Mouse (Mus musculus) left cerebral cortex, postnatal 14 days (tissue): ENCODE results near the gene Arrb2. TPM values are rescaled to one million over a fixed set of nuclear protein-coding genes. Genes with fewer than 3 reads are reported as not detected.
"Not testable (repeated sequence)": the region's sequence is repeated elsewhere in the genome, so short reads cannot be mapped to it uniquely, and the experiment has no call there.

Experiments used
- DNase-seq, 2 experiments: peaks; one replicate each; pipeline ENCODE4 v3.0.0; 2021 to 2022; ENCODE audit warnings: low spot score in 2 of 2, mixed read lengths in 1 of 2
- intact Hi-C: fragments of 180-260 bp; cut with DNase I; formaldehyde crosslinking; loops from one replicate; pipeline ENCODE4 v1.15.1; 2025
- long read RNA-seq, 2 experiments: library from polyadenylated mRNA; stranded (forward); transcript quantifications; one replicate each; pipeline ENCODE4 v2.0.0; 2021
- total RNA-seq, 2 experiments: library from RNA; stranded (reverse); gene quantifications; 2 replicates each; pipeline ENCODE4 v1.2.3; 2021

Arrb2 gene
- total RNA-seq, result 10 to 100 TPM; 75.1 to 78.6 TPM
- long read RNA-seq, experiment 1, partial matches to known transcripts, result 0 of 5 reads
- long read RNA-seq, experiment 1, other reads (novel, unspliced or antisense), result 0 of 5 reads
- long read RNA-seq, experiment 2, partial matches to known transcripts, result 1 of 9 reads
- long read RNA-seq, experiment 2, other reads (novel, unspliced or antisense), result 2 of 9 reads

GRCm38 (mm10) chr11:70432048-70432894 lies at the start of gene Arrb2:
Gene Arrb2 (plus strand): TSS chr11:70432635.
- intact Hi-C loops, result loop anchor here (5.0 to 10.0 kb wide), 3 partner anchors 75 to 325 kb away; partner anchors contain the start of genes Rnf167, Slc25a11 and Tm4sf5
- peak; percentile 98 to 99 for DNase-seq

- intact Hi-C loops, result no loop called here
- no peak for DNase-seq
These were observed 48.3 kb upstream of the Arrb2 start for GRCm38 (mm10) chr11:70384136-70384535.

- DNase-seq, result no peak
- intact Hi-C loops, result no loop called here
These were observed 45.0 kb upstream of the Arrb2 start for GRCm38 (mm10) chr11:70387436-70387835.

- intact Hi-C loops, result no loop called here
- peak in 1 of 2 experiments; percentile 21 for DNase-seq
These were observed 43.0 kb upstream of the Arrb2 start for GRCm38 (mm10) chr11:70389421-70389820.

GRCm38 (mm10) chr11:70403598-70403997 lies 28.8 kb upstream of the Arrb2 start:
- intact Hi-C loops, result no loop called here
- DNase-seq, result peak in 1 of 2 experiments; percentile 32

- peak; percentile 88 to 91 for DNase-seq
- intact Hi-C loops, result no loop called here
These were observed 22.7 kb upstream of the Arrb2 start, which contains the start of gene Pelp1 for GRCm38 (mm10) chr11:70409594-70410296. Gene Pelp1 (minus strand): TSS chr11:70410031.

- DNase-seq, result no peak
- intact Hi-C loops, result no loop called here
These were observed 22.2 kb upstream of the Arrb2 start for GRCm38 (mm10) chr11:70410297-70410643.

- no peak for DNase-seq
- intact Hi-C loops, result no loop called here
These were observed 19.8 kb upstream of the Arrb2 start for GRCm38 (mm10) chr11:70412591-70412990.

- intact Hi-C loops, result loop anchor here (1.0 kb wide), 1 partner anchor 92 kb away; no protein-coding TSS in a partner anchor
- peak; percentile 84 to 86 for DNase-seq
These were observed 18.5 kb upstream of the Arrb2 start for GRCm38 (mm10) chr11:70413961-70414360.

GRCm38 (mm10) chr11:70418199-70418598 lies 14.2 kb upstream of the Arrb2 start:
- intact Hi-C loops, result no loop called here
- no peak for DNase-seq

- DNase-seq, result peak in 1 of 2 experiments; percentile 60
- intact Hi-C loops, result no loop called here
These were observed 12.9 kb upstream of the Arrb2 start for GRCm38 (mm10) chr11:70419486-70419885.

- intact Hi-C loops, DNase-seq: not testable (repeated sequence)
These were observed 5.8 kb upstream of the Arrb2 start for GRCm38 (mm10) chr11:70426598-70426997.

GRCm38 (mm10) chr11:70431574-70431973 lies 861 bp upstream of the Arrb2 start:
- DNase-seq, result no peak
- intact Hi-C loops, result loop anchor here (5.0 to 10.0 kb wide), 3 partner anchors 76 to 326 kb away; partner anchors contain the start of genes Rnf167, Slc25a11 and Tm4sf5

- intact Hi-C loops, result loop anchor here (5.0 to 10.0 kb wide), 3 partner anchors 74 to 324 kb away; partner anchors contain the start of genes Rnf167, Slc25a11 and Tm4sf5
- DNase-seq, result peak in 1 of 2 experiments; percentile 36
These were observed 597 bp downstream of the Arrb2 start for GRCm38 (mm10) chr11:70432895-70433568.

- intact Hi-C loops, result loop anchor here (5.0 to 10.0 kb wide), 3 partner anchors 74 to 324 kb away; partner anchors contain the start of genes Rnf167, Slc25a11 and Tm4sf5
- DNase-seq, result no peak
These were observed 1.1 kb downstream of the Arrb2 start for GRCm38 (mm10) chr11:70433569-70433943.

- no peak for DNase-seq
- intact Hi-C loops, result loop anchor here (5.0 to 10.0 kb wide), 3 partner anchors 73 to 323 kb away; partner anchors contain the start of genes Rnf167, Slc25a11 and Tm4sf5
These were observed 1.5 kb downstream of the Arrb2 start for GRCm38 (mm10) chr11:70433951-70434350.

- DNase-seq, result no peak
- intact Hi-C loops, result loop anchor here (10.0 kb wide), 1 partner anchor 209 kb away; the partner anchor contains the start of genes Rnf167 and Slc25a11
These were observed 3.0 kb downstream of the Arrb2 start for GRCm38 (mm10) chr11:70435476-70435875.

GRCm38 (mm10) chr11:70437426-70437825 lies 5.0 kb downstream of the Arrb2 start:
- intact Hi-C loops, result loop anchor here (10.0 kb wide), 1 partner anchor 207 kb away; the partner anchor contains the start of genes Rnf167 and Slc25a11
- DNase-seq, result no peak
